Mouse (Mus musculus): ENCODE measurements around the gene Slc29a4.

The Slc29a4 gene

DNA sequence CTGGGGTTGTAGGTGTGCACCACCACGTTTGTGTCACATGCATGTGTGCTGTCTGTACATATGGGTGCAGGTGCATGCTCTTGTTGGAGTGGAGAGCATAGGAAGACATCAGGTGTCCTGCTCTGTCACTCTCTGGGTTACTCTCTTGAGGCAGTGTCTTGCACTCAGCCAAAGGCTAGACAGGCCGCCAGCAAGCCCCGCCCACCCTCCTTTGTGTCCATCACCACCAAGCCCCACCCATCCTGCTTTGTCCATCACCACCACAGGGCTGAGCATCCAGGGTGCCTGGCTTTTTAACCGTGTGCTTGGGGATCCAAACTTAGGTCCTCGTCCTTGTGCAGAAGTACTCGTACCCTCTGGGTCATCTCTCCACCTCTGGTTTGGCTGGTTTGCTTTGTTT lies 3.9 kb downstream of the Slc29a4 start:
- DNase-seq (ENCODE audit: low spot score in 2 of 2) = no peak

GRCm38 (mm10) chr5:142696865-142697264 lies 4.6 kb downstream of the Slc29a4 start:
- no peak for DNase-seq (ENCODE audit: low spot score in 2 of 2)

DNA sequence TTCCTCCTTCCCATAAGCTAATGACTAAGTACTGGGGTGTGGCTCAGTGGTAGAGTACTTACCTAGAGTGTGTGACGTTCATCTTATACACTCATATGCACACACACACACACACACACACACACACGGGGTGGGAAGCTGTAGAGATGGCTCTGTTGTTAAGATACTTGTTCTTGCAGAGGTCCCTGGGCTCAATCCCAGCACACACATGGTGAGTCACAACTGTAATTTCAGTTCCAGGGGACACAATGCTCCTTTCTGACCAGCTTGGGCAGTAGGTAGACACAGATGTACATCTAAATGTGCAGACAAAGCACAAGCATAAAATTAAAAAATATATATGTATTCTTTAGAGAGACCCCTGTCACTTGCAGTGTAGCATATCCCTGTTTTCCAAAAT lies 5.4 kb downstream of the Slc29a4 start:
- no peak for DNase-seq (ENCODE audit: low spot score in 2 of 2)

DNA sequence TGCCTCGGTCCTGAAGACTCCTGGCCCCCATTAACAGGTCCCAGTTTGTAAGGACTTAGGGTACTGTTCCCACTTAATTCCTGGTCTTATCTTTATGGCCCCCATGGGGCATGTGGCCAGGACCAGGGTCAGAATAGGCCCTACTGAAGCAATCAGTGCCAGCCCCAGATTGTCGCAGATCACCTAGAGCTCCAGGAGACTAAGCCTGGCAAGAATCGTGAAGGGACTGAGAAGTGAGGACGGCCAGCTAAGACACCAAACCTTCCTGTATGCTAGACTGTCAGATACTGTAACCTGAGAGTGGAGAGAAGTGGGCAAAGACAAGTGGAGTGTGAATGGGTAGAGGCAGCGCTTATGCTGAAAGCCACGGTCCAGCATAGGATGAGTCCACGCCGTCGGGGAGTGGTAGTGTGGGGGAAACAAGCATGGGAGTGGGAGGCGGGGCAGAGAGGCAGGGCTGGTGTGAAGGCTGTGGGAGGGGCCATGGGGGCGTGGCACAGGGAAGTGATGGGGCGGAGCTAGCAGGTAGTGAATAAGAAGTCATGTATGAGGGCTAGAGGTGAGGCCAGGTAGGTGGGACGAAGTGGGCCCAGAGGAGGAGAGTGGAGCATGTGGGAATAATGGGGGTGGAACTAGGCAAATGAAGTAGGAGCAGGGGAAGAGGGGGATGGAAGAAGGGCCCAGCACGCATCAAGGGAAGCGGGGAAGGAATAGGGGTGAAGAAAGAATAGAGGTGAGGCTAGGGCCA lies 8.7 kb downstream of the Slc29a4 start:
- no peak for DNase-seq (ENCODE audit: low spot score in 2 of 2)

DNA sequence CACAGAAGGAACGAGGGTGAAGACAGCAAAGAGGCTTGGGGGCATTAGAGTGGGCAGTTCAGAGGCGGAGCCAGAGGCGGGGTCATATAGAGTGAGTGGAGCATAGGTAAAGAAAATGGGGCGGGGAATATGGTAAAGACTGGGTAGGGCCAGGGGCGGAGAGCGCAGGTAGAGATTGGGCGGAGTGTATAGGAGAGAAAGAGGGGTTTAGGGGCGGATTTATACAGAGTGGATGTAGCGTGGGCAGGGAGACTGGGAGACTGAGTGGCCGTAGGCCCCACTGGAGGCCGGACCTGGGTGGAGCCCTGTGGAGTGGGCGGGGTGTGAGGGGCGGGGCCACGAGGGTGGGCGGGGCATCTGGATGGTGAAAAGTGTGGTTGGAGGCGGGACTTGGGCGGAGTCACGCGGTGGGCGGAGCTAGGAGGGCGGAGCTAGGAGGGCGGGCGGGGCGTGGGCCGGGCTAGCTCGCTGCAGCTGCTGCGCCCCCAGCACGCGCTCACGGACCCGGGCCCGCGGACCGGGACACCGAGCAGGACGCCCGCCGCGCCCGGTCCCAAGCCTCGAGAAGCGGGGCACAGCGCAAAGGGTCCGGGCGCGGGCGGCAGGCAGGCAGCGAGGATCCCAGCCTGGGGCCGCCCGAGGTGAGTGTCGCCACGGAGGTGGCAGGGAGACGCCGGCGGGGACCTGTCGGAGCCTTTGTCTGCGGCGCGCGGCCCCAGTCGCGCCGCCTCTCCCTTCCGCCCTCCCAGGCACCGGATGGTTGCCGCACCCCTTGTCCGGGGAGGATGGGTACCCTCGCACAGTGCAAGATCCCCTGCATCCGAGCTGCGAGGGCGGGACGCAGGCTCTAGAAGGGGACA lies 9.6 kb downstream of the Slc29a4 start:
- no peak for DNase-seq (ENCODE audit: low spot score in 2 of 2)

DNA sequence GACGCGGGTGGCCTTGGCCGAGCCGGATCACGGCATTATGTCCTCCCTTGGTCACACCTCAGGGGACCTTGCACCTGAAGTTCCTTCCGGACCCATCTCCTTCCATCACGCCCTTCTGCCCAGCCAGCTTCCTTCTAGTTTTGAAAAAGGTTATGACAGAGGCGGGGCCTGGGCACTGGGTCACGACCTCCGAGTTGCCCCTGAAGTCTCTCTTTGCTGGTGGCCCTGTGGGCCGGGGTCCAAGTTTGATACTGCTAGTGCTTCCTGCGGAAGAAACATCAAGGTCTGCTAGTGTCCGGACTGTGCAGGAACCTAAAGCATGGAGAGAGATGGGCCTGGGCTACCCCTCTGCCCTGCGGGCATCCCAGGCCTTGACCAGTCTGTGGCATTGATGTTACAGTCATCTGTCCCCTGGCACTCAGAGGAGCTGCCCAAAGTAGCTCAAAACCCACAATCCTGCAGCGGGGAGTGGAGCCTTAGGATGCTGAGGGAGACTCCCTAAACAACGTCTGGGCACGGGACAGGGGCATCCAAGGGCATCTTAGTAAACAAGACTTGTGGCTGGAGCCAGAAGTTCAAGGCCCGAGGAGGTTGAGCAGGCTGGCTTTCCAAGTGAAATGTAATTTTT lies 10.3 kb downstream of the Slc29a4 start:
- no peak for DNase-seq (ENCODE audit: low spot score in 2 of 2)

- DNase-seq (ENCODE audit: low spot score in 2 of 2) = no peak
Measured at GRCm38 (mm10) chr5:142703569-142703968, 11.3 kb downstream of the Slc29a4 start.

GRCm38 (mm10) chr5:142707709-142708108 lies 15.4 kb downstream of the Slc29a4 start:
- no peak for DNase-seq (ENCODE audit: low spot score in 2 of 2)

- no peak for DNase-seq (ENCODE audit: low spot score in 2 of 2)
Measured at GRCm38 (mm10) chr5:142709436-142709835, 17.1 kb downstream of the Slc29a4 start.

DNA sequence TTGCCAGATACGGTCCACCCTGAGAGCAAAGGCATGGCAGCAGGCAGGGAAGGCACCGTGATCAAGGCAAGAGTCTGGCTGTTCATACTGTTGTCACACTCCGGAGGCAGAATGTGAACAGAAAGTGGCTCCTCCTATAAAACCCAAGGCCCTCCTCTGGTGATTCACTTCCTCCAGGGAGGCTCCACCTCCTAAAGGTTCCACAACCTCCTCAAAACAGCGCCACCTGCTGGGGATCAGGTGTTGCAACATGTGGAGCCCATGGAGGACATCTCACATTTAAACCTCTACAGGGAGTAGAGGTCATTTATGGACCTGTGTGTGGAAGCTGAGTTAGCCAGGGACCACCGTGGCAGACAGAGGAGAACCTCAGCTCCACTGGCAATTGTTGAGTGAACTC lies 20.1 kb downstream of the Slc29a4 start:
- no peak for DNase-seq (ENCODE audit: low spot score in 2 of 2)

DNA sequence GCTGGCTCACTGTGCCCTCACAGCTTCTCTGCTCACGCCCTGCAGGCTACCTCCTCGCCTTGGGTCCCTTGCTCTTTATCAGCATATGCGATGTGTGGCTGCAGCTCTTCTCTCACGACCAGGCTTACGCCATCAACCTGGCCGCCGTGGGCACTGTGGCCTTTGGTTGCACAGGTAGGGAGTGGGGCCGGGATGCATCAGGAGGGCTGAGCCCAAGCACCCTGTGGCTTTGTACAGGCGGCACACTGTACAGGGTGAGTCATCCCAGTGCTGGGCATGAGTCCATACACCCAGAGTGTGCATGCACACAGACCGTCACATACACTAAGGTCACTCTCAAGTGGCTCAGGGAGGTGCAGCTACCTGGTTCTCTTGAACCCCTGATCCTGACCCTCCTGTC lies 21.7 kb downstream of the Slc29a4 start:
- DNase-seq (ENCODE audit: low spot score in 2 of 2) = no peak

GRCm38 (mm10) chr5:142715059-142715458 lies 22.7 kb downstream of the Slc29a4 start:
- DNase-seq (ENCODE audit: low spot score in 2 of 2) = no peak

GRCm38 (mm10) chr5:142716056-142716455 lies 23.7 kb downstream of the Slc29a4 start:
- no peak for DNase-seq (ENCODE audit: low spot score in 2 of 2)

- peak; percentile 56 to 83 for DNase-seq (ENCODE audit: low spot score in 2 of 2)
Measured at GRCm38 (mm10) chr5:142718037-142718436, 25.7 kb downstream of the Slc29a4 start.

DNA sequence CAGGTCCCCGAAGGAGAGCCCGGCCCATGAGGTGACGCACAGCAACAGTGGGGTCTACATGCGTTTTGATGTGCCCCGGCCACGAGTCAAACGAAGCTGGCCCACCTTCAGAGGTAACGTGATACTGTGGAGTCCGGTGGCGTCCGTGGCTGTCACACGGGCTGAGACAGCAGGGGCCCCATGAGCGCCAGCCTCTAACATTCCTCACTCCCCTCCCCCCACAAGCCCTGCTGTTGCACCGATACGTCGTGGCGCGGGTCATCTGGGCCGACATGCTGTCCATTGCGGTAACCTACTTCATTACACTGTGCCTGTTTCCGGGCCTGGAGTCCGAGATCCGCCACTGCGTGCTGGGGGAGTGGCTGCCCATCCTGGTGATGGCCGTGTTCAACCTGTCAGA lies 26.2 kb downstream of the Slc29a4 start:
- DNase-seq (ENCODE audit: low spot score in 2 of 2) = no peak

GRCm38 (mm10) chr5:142719897-142720296 lies 27.6 kb downstream of the Slc29a4 start:
- DNase-seq (ENCODE audit: low spot score in 2 of 2) = no peak

DNA sequence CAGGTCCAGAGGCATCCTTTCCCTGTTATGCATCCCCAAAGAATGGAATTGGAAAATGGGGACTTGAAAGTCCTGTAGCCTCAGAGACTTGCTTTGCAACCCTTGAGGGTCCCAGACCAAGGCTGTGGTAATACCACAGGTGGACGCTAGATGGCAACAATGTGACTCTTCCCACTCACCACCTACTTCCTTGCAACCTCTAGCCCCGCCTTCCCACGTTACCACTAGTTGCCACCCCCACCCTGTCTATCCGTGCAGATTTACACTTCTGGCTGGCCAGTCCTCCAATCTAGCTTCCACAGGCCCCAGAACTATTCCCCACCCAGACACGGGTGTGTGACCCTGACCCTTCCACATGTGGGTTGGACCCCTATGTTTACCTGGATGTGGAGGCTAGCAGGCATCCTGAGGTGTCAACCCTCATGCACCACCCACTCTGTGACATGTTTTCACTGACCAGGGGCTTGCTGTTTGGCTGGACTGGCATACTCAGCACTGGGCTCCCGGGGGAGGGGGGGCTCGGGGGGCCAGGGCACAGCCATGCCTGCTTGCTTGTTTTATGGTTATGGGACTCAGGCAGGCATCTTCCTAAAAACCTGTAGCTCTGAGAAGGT lies 31.3 kb downstream of the Slc29a4 start:
- peak; percentile 35 to 54 for DNase-seq (ENCODE audit: low spot score in 2 of 2)

- DNase-seq (ENCODE audit: low spot score in 2 of 2) = no peak
Measured at GRCm38 (mm10) chr5:142724265-142724664, 32.0 kb downstream of the Slc29a4 start.

DNA sequence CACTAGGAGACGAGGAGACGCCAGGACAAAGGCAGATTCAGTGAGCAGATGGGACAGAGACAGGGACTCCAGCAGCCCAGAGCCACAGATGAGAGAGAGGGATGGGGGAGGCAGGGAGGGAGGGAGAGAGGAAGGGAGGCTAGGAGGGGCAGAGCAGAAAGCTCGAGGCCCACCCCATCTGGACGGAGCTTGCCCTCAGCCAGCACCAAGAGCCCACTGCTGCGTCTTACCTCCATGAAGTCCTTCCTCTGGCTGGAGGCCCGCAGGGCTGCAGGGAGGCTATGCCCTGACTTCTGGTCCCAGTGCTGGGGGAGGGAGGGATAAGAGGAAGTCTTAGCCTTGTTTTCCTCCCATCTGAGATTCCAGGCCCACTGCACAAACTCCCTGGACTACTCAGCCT lies 34.4 kb downstream of the Slc29a4 start:
- no peak for DNase-seq (ENCODE audit: low spot score in 2 of 2)

DNA sequence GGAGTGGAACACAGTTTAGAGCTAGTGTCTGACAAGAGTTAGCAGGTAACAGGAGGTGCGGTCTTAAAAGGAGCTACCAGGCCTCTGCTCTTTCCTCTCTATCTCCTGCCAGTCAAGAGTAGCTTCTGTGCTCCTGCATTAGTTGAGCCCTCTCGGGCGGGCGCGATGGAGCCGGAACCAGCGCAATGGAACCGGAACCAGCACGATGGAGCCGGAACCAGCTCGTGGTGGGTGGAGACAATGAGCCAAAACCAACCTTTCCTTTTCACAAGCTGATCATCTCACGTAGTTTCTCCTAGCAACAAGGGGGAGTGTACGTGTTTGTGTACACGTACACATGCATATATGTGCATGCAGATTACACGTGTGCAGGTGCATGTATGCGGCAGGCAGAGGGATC lies 36.0 kb downstream of the Slc29a4 start:
- no peak for DNase-seq (ENCODE audit: low spot score in 2 of 2)

GRCm38 (mm10) chr5:142730295-142730694 lies 38.0 kb downstream of the Slc29a4 start:
- DNase-seq (ENCODE audit: low spot score in 2 of 2) = no peak

DNA sequence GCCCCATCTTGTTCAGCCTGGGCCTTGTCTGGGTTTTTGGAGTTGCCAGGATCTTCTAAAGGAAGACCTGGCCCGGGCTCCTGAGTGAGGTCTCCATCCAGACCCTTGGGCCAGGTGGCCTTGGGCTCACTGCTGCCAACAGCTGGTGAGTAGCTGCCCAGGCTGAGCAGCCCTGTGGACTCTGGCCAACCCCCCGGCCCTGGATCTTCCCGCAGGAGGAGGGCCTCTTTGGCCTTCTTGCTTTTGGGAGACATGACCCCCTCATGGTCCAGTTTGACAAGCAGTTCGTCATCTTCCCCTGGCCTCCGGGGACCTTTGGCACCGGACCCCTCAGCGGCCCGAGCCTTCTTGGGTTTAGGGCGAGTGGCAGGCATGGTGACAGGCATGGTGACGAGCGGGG lies 39.6 kb downstream of the Slc29a4 start:
- DNase-seq (ENCODE audit: low spot score in 2 of 2) = no peak

All from urinary bladder, postnatal 36 days (tissue).